Mouse (Mus musculus) embryonic facial prominence, embryonic 15.5 days (tissue): Measurements from ENCODE around the gene Vav3. TPM values are rescaled to one million over a fixed set of nuclear protein-coding genes. Genes with fewer than 3 reads are reported as not detected.
"Not testable (repeated sequence)": the region's sequence is repeated elsewhere in the genome, so short reads cannot be mapped to it uniquely, and the experiment has no call there.

Experiments used
- ATAC-seq: fragments of 200-750 bp; cut with Nextera tagmentation; 2 replicates; pipeline ENCODE4 v1.8.0; 2017; ENCODE audit warnings: low read depth, moderate TSS enrichment; ENCODE audit not compliant: insufficient number of reproducible peaks, low FRiP score, low TSS enrichment
- H3K27ac ChIP-seq: fragments of 300-500 bp; sonication (generic); replicated peaks from 2 replicates; pipeline ENCODE4 v1.5.1; 2015; ENCODE audit warnings: mild to moderate bottlenecking, inconsistent platforms
- H3K27me3 ChIP-seq: fragments of 300-500 bp; sonication (generic); 2 replicates; pipeline ENCODE4 v1.6.1; 2015; ENCODE audit warnings: inconsistent platforms
- H3K36me3 ChIP-seq: fragments of 300-500 bp; sonication (generic); 2 replicates; pipeline ENCODE4 v1.6.1; 2015; ENCODE audit warnings: mild to moderate bottlenecking, inconsistent platforms
- H3K4me1 ChIP-seq: fragments of 300-500 bp; sonication (generic); 2 replicates; pipeline ENCODE4 v1.6.1; 2015; ENCODE audit warnings: inconsistent platforms
- H3K4me2 ChIP-seq: fragments of 300-500 bp; sonication (generic); replicated peaks from 2 replicates; pipeline ENCODE4 v1.6.1; 2015; ENCODE audit warnings: mild to moderate bottlenecking, inconsistent platforms
- H3K4me3 ChIP-seq: fragments of 300-500 bp; sonication (generic); replicated peaks from 2 replicates; pipeline ENCODE4 v1.5.1; 2015; ENCODE audit warnings: mild to moderate bottlenecking, inconsistent platforms
- H3K9ac ChIP-seq: fragments of 300-500 bp; sonication (generic); 2 replicates; pipeline ENCODE4 v1.6.1; 2015; ENCODE audit warnings: inconsistent platforms
- H3K9me3 ChIP-seq: fragments of 300-500 bp; sonication (generic); replicated peaks from 2 replicates; pipeline ENCODE4 v1.6.1; 2016; ENCODE audit warnings: inconsistent platforms
- WGBS: fragments of 180-500 bp; shearing (Covaris S2); methylation state at CpG from one replicate; pipeline ENCODE4 v1.1.7; 2015; 5-methylcytosine and 5-hydroxymethylcytosine counted together
- polyA plus RNA-seq: library from polyadenylated mRNA; unstranded; fragments of >200 nt; fragmentation: Nextera tagmentation; extraction: Ambion mirVana; gene quantifications from 2 replicates; pipeline ENCODE4 v1.2.1, GENCODE M21; 2015

Gene Vav3
- polyA plus RNA-seq, 1 experiment from 2014 or later, result 27.7 TPM

GRCm38 (mm10) chr3:109444077-109444476, 103.6 kb downstream of the Vav3 start:
- no peaks in the 10 kb centered on the region for H3K27me3 ChIP-seq
- no peak for ATAC-seq

GRCm38 (mm10) chr3:109446903-109447302, 106.5 kb downstream of the Vav3 start:
- no peak overlapping the region for H3K4me2 ChIP-seq
- no peaks in the 10 kb centered on the region for H3K27me3 ChIP-seq
- WGBS, result 70% methylated on average over 4 of the region's 4 CpGs
- no peaks in the 10 kb centered on the region for H3K36me3 ChIP-seq
- ATAC-seq, result peak; percentile 43; the same call in 1 of the 2 replicates
- no peak overlapping the region for H3K4me3 ChIP-seq
- H3K4me1 ChIP-seq, result no peaks in the 10 kb centered on the region
- no peak overlapping the region for H3K9ac ChIP-seq
- H3K9me3 ChIP-seq, result no peaks in the 10 kb centered on the region
- H3K27ac ChIP-seq, result no peak overlapping the region

More at GRCm38 (mm10) chr3:109444077-109444476, 103.6 kb downstream of the Vav3 start:
- no peak overlapping the region for H3K4me3 ChIP-seq
- H3K4me1 ChIP-seq, result no peaks in the 10 kb centered on the region
- no peaks in the 10 kb centered on the region for H3K9me3 ChIP-seq
- no peak overlapping the region for H3K9ac ChIP-seq
- H3K4me2 ChIP-seq, result no peak overlapping the region
- 85% methylated on average over 3 of the region's 3 CpGs for WGBS
- H3K27ac ChIP-seq, result no peak overlapping the region
- H3K36me3 ChIP-seq, result no peaks in the 10 kb centered on the region

GRCm38 (mm10) chr3:109448249-109448648, 107.8 kb downstream of the Vav3 start:
- not testable (repeated sequence) for H3K4me1 ChIP-seq, H3K4me2 ChIP-seq, H3K27ac ChIP-seq, H3K9me3 ChIP-seq, H3K27me3 ChIP-seq, ATAC-seq, H3K4me3 ChIP-seq, H3K9ac ChIP-seq, H3K36me3 ChIP-seq
- 65% methylated on average over 5 of the region's 5 CpGs for WGBS

GRCm38 (mm10) chr3:109451966-109452365, 111.5 kb downstream of the Vav3 start:
- 60% methylated on average over 2 of the region's 2 CpGs for WGBS
- Histone ChIP-seq H3K4me2 (no peak overlapping the region), H3K9ac (no peak overlapping the region), H3K9me3 (no peaks in the 10 kb centered on the region), H3K36me3 (no peaks in the 10 kb centered on the region), H3K27ac (no peak overlapping the region), H3K27me3 (no peaks in the 10 kb centered on the region), H3K4me3 (no peak overlapping the region), H3K4me1 (no peaks in the 10 kb centered on the region)
- ATAC-seq, result no peak

- Histone ChIP-seq H3K9me3 (no peaks in the 10 kb centered on the region), H3K4me3 (no peak overlapping the region), H3K27ac (no peak overlapping the region), H3K36me3 (no peaks in the 10 kb centered on the region), H3K4me2 (no peak overlapping the region), H3K27me3 (no peaks in the 10 kb centered on the region), H3K9ac (no peak overlapping the region), H3K4me1 (no peaks in the 10 kb centered on the region)
- WGBS, result 76% methylated on average over 1 of the region's 1 CpGs
- ATAC-seq, result no peak
Measured at GRCm38 (mm10) chr3:109454633-109455032, 114.2 kb downstream of the Vav3 start.

GRCm38 (mm10) chr3:109456340-109456739, 115.9 kb downstream of the Vav3 start:
- H3K27ac ChIP-seq, result no peak overlapping the region
- H3K27me3 ChIP-seq, result no peaks in the 10 kb centered on the region
- H3K36me3 ChIP-seq, result no peaks in the 10 kb centered on the region
- no peak for ATAC-seq
- H3K4me2 ChIP-seq, result no peak overlapping the region
- H3K9ac ChIP-seq, result no peak overlapping the region
- H3K4me3 ChIP-seq, result no peak overlapping the region
- H3K4me1 ChIP-seq, result no peaks in the 10 kb centered on the region
- H3K9me3 ChIP-seq, result no peaks in the 10 kb centered on the region
- 93% methylated on average over 1 of the region's 1 CpGs for WGBS

GRCm38 (mm10) chr3:109463684-109464083, 123.2 kb downstream of the Vav3 start:
- WGBS, result 77% methylated on average over 6 of the region's 6 CpGs
- Histone ChIP-seq H3K27me3 (no peaks in the 10 kb centered on the region), H3K4me3 (no peak overlapping the region), H3K36me3 (no peaks in the 10 kb centered on the region), H3K9me3 (no peaks in the 10 kb centered on the region), H3K4me1 (no peaks in the 10 kb centered on the region), H3K4me2 (no peak overlapping the region), H3K27ac (no peak overlapping the region), H3K9ac (no peak overlapping the region)
- no peak for ATAC-seq

- no peaks in the 10 kb centered on the region for H3K36me3 ChIP-seq
- ATAC-seq, result no peak
- H3K4me3 ChIP-seq, result no peak overlapping the region
- no peaks in the 10 kb centered on the region for H3K9me3 ChIP-seq
- no peaks in the 10 kb centered on the region for H3K4me1 ChIP-seq
- H3K9ac ChIP-seq, result no peak overlapping the region
- no peak overlapping the region for H3K4me2 ChIP-seq
- no peak overlapping the region for H3K27ac ChIP-seq
- WGBS, result 80% methylated on average over 8 of the region's 8 CpGs
- no peaks in the 10 kb centered on the region for H3K27me3 ChIP-seq
Measured at GRCm38 (mm10) chr3:109464600-109464999, 124.1 kb downstream of the Vav3 start.

- no peak for ATAC-seq
- Histone ChIP-seq H3K27ac (no peak overlapping the region), H3K4me1 (no peaks in the 10 kb centered on the region), H3K9ac (no peak overlapping the region), H3K36me3 (no peaks in the 10 kb centered on the region), H3K4me3 (no peak overlapping the region), H3K9me3 (no peaks in the 10 kb centered on the region), H3K27me3 (no peaks in the 10 kb centered on the region), H3K4me2 (no peak overlapping the region)
Measured at GRCm38 (mm10) chr3:109466541-109466940, 126.1 kb downstream of the Vav3 start.

GRCm38 (mm10) chr3:109467288-109467687, 126.8 kb downstream of the Vav3 start:
- no peak overlapping the region for H3K4me3 ChIP-seq
- ATAC-seq, result no peak
- H3K27me3 ChIP-seq, result no peaks in the 10 kb centered on the region
- H3K27ac ChIP-seq, result no peak overlapping the region
- no peak overlapping the region for H3K4me2 ChIP-seq
- H3K36me3 ChIP-seq, result no peaks in the 10 kb centered on the region
- WGBS, result 64% methylated on average over 4 of the region's 4 CpGs
- H3K9ac ChIP-seq, result no peak overlapping the region
- H3K4me1 ChIP-seq, result no peaks in the 10 kb centered on the region
- H3K9me3 ChIP-seq, result no peaks in the 10 kb centered on the region

GRCm38 (mm10) chr3:109469465-109469864, 129.0 kb downstream of the Vav3 start:
- Histone ChIP-seq H3K27me3 (no peaks in the 10 kb centered on the region), H3K4me2 (no peak overlapping the region), H3K9me3 (no peaks in the 10 kb centered on the region), H3K4me1 (no peaks in the 10 kb centered on the region), H3K4me3 (no peak overlapping the region), H3K9ac (no peak overlapping the region), H3K27ac (no peak overlapping the region), H3K36me3 (no peaks in the 10 kb centered on the region)
- 54% methylated on average over 3 of the region's 3 CpGs for WGBS
- ATAC-seq, result no peak

- Histone ChIP-seq H3K4me2 (no peak overlapping the region), H3K36me3 (no peaks in the 10 kb centered on the region), H3K27ac (no peak overlapping the region), H3K9me3 (no peaks in the 10 kb centered on the region), H3K27me3 (no peaks in the 10 kb centered on the region), H3K9ac (no peak overlapping the region), H3K4me3 (no peak overlapping the region), H3K4me1 (no peaks in the 10 kb centered on the region)
- no peak for ATAC-seq
- 72% methylated on average over 1 of the region's 1 CpGs for WGBS
Measured at GRCm38 (mm10) chr3:109470651-109471255, 130.3 kb downstream of the Vav3 start.
